Mouse (Mus musculus) neural tube, embryonic 14.5 days (tissue): Measurements from ENCODE around the gene Abcc9. TPM values are rescaled to one million over a fixed set of nuclear protein-coding genes. Genes with fewer than 3 reads are reported as not detected.

Source experiments
- ATAC-seq: fragments of 200-750 bp; cut with Nextera tagmentation; 2 replicates; pipeline ENCODE4 v1.8.0; 2017; ENCODE audit warnings: low read depth, mild to moderate bottlenecking, moderate TSS enrichment, moderate library complexity
- H3K27ac ChIP-seq: fragments of 300-500 bp; sonication (generic); 2 replicates; pipeline ENCODE4 v1.5.1; 2014; ENCODE audit warnings: low read depth, mild to moderate bottlenecking, control low read depth, low read length, moderate library complexity, mixed read lengths
- H3K27me3 ChIP-seq: fragments of 300-500 bp; sonication (generic); 2 replicates; pipeline ENCODE4 v1.6.1; 2014; ENCODE audit warnings: low read length; ENCODE audit not compliant: control insufficient read depth, insufficient read depth
- H3K36me3 ChIP-seq: fragments of 300-500 bp; sonication (generic); 2 replicates; pipeline ENCODE4 v1.6.1; 2014; ENCODE audit warnings: low read length, mixed read lengths; ENCODE audit not compliant: control insufficient read depth, insufficient read depth
- H3K4me1 ChIP-seq: fragments of 300-500 bp; sonication (generic); 2 replicates; pipeline ENCODE4 v1.6.1; 2014; ENCODE audit warnings: low read length; ENCODE audit not compliant: control insufficient read depth, insufficient read depth
- H3K4me2 ChIP-seq: fragments of 300-500 bp; sonication (generic); 2 replicates; pipeline ENCODE4 v1.6.1; 2014; ENCODE audit warnings: mild to moderate bottlenecking, low read depth, low read length, control low read depth
- H3K4me3 ChIP-seq: fragments of 300-500 bp; sonication (generic); 2 replicates; pipeline ENCODE4 v1.5.1; 2014; ENCODE audit warnings: low read depth, low read length, control low read depth, mixed read lengths
- H3K9ac ChIP-seq: fragments of 300-500 bp; sonication (generic); replicated peaks from 2 replicates; pipeline ENCODE4 v1.6.1; 2014; ENCODE audit warnings: low read depth, mild to moderate bottlenecking, control low read depth, low read length, mixed read lengths
- H3K9me3 ChIP-seq: fragments of 300-500 bp; sonication (generic); 2 replicates; pipeline ENCODE4 v1.6.1; 2016; ENCODE audit warnings: low read length; ENCODE audit not compliant: control insufficient read depth
- WGBS: fragments of 180-500 bp; shearing (Covaris S2); extraction: QIAGEN DNeasy Blood & Tissue Kit; methylation state at CpG from one replicate; pipeline ENCODE4 v1.1.7; 2014; 5-methylcytosine and 5-hydroxymethylcytosine counted together
- polyA plus RNA-seq: library from polyadenylated mRNA; unstranded; fragments of >200 nt; fragmentation: Nextera tagmentation; extraction: Ambion mirVana; gene quantifications from 2 replicates; pipeline ENCODE4 v1.2.1, GENCODE M21; 2014

The Abcc9 gene
- polyA plus RNA-seq, 1 experiment from 2014 or later: 4.6 TPM

- no peaks in the 10 kb centered on the region for H3K4me1 ChIP-seq
- 82% methylated on average over 10 of the region's 10 CpGs for WGBS
- no peak overlapping the region for H3K4me2 ChIP-seq
Measured at GRCm38 (mm10) chr6:142614324-142614723, 87.8 kb downstream of the Abcc9 start.

GRCm38 (mm10) chr6:142612366-142612765, 89.7 kb downstream of the Abcc9 start:
- 86% methylated on average over 8 of the region's 8 CpGs for WGBS
- H3K27ac ChIP-seq: no peak overlapping the region
- H3K9me3 ChIP-seq: no peaks in the 10 kb centered on the region
- no peaks in the 10 kb centered on the region for H3K4me1 ChIP-seq
- H3K9ac ChIP-seq: no peak overlapping the region
- H3K4me3 ChIP-seq: no peak overlapping the region
- no peaks in the 10 kb centered on the region for H3K27me3 ChIP-seq
- no peak overlapping the region for H3K4me2 ChIP-seq
- no peak for ATAC-seq
- no peaks in the 10 kb centered on the region for H3K36me3 ChIP-seq

More at GRCm38 (mm10) chr6:142614324-142614723, 87.8 kb downstream of the Abcc9 start:
- Histone ChIP-seq H3K27me3 (no peaks in the 10 kb centered on the region), H3K27ac (no peak overlapping the region), H3K4me3 (no peak overlapping the region), H3K9me3 (no peaks in the 10 kb centered on the region), H3K36me3 (no peaks in the 10 kb centered on the region), H3K9ac (no peak overlapping the region)
- ATAC-seq: no peak

- no peaks in the 10 kb centered on the region for H3K36me3 ChIP-seq
- H3K4me3 ChIP-seq: no peak overlapping the region
- 75% methylated on average over 9 of the region's 9 CpGs for WGBS
- no peaks in the 10 kb centered on the region for H3K27me3 ChIP-seq
- H3K27ac ChIP-seq: no peak overlapping the region
- H3K4me2 ChIP-seq: no peak overlapping the region
- no peaks in the 10 kb centered on the region for H3K4me1 ChIP-seq
- H3K9me3 ChIP-seq: no peaks in the 10 kb centered on the region
- no peak for ATAC-seq
- no peak overlapping the region for H3K9ac ChIP-seq
Measured at GRCm38 (mm10) chr6:142609401-142610373, 92.4 kb downstream of the Abcc9 start.

- no peaks in the 10 kb centered on the region for H3K36me3 ChIP-seq
- H3K9ac ChIP-seq: no peak overlapping the region
- H3K4me2 ChIP-seq: no peak overlapping the region
- H3K27ac ChIP-seq: no peak overlapping the region
- H3K4me1 ChIP-seq: no peaks in the 10 kb centered on the region
- no peaks in the 10 kb centered on the region for H3K27me3 ChIP-seq
- H3K9me3 ChIP-seq: no peaks in the 10 kb centered on the region
- H3K4me3 ChIP-seq: no peak overlapping the region
- ATAC-seq: no peak
- WGBS: 41% methylated on average over 7 of the region's 7 CpGs
Measured at GRCm38 (mm10) chr6:142607080-142607479, 95.0 kb downstream of the Abcc9 start.

- Histone ChIP-seq H3K4me1 (no peaks in the 10 kb centered on the region), H3K9me3 (no peaks in the 10 kb centered on the region), H3K4me2 (no peak overlapping the region), H3K36me3 (no peaks in the 10 kb centered on the region), H3K9ac (no peak overlapping the region), H3K4me3 (no peak overlapping the region), H3K27me3 (no peaks in the 10 kb centered on the region), H3K27ac (no peak overlapping the region)
- no peak for ATAC-seq
- WGBS: 67% methylated on average over 6 of the region's 6 CpGs
Measured at GRCm38 (mm10) chr6:142602772-142603171, 99.3 kb downstream of the Abcc9 start.

GRCm38 (mm10) chr6:142578831-142579230, 123.3 kb downstream of the Abcc9 start:
- H3K4me2 ChIP-seq: no peak overlapping the region
- no peaks in the 10 kb centered on the region for H3K27me3 ChIP-seq
- H3K4me3 ChIP-seq: no peak overlapping the region
- 85% methylated on average over 4 of the region's 4 CpGs for WGBS
- no peak overlapping the region for H3K9ac ChIP-seq
- no peaks in the 10 kb centered on the region for H3K9me3 ChIP-seq
- no peaks in the 10 kb centered on the region for H3K4me1 ChIP-seq
- ATAC-seq: no peak
- H3K27ac ChIP-seq: no peak overlapping the region
- no peaks in the 10 kb centered on the region for H3K36me3 ChIP-seq

- ATAC-seq: no peak
- no peak overlapping the region for H3K4me2 ChIP-seq
- no peaks in the 10 kb centered on the region for H3K4me1 ChIP-seq
- H3K36me3 ChIP-seq: no peaks in the 10 kb centered on the region
- no peak overlapping the region for H3K9ac ChIP-seq
- H3K4me3 ChIP-seq: no peak overlapping the region
- whole genome bisulfite sequencing: 89% methylated on average over 6 of the region's 6 CpGs
- no peaks in the 10 kb centered on the region for H3K27me3 ChIP-seq
- H3K27ac ChIP-seq: no peak overlapping the region
- H3K9me3 ChIP-seq: no peaks in the 10 kb centered on the region
Measured at GRCm38 (mm10) chr6:142577801-142578200, 124.3 kb downstream of the Abcc9 start.

- WGBS: 66% methylated on average over 6 of the region's 6 CpGs
- no peak overlapping the region for H3K4me2 ChIP-seq
- no peak overlapping the region for H3K4me3 ChIP-seq
- H3K27me3 ChIP-seq: peaks cover 18% of the 10 kb centered on the region
- no peak overlapping the region for H3K27ac ChIP-seq
- H3K9ac ChIP-seq: no peak overlapping the region
- 0 out of 2 replicates have a peak, but pooled peaks cover 6% of the 10 kb centered on the region for H3K4me1 ChIP-seq
- ATAC-seq: no peak
- no peaks in the 10 kb centered on the region for H3K9me3 ChIP-seq
- H3K36me3 ChIP-seq: no peaks in the 10 kb centered on the region
Measured at GRCm38 (mm10) chr6:142572876-142573275, 129.2 kb downstream of the Abcc9 start.

- H3K36me3 ChIP-seq: no peaks in the 10 kb centered on the region
- peak overlapping the region; percentile 95 for H3K4me2 ChIP-seq
- 0 out of 2 replicates have a peak, but pooled peaks cover 6% of the 10 kb centered on the region for H3K4me1 ChIP-seq
- peak overlapping the region; percentile 41 for H3K4me3 ChIP-seq
- 4% methylated on average over 21 of the region's 21 CpGs for WGBS
- peak overlapping the region; percentile 44; the same call in 1 of the 2 replicates for H3K9ac ChIP-seq
- H3K27me3 ChIP-seq: peaks cover 18% of the 10 kb centered on the region
- H3K27ac ChIP-seq: no peak overlapping the region
- ATAC-seq: peak; percentile 42; the same call in 1 of the 2 replicates
- H3K9me3 ChIP-seq: no peaks in the 10 kb centered on the region
Measured at GRCm38 (mm10) chr6:142571629-142572360, 130.3 kb downstream of the Abcc9 start.
